Mouse (Mus musculus): ENCODE measurements around the gene Crim1. TPM values are rescaled to one million over a fixed set of nuclear protein-coding genes. Genes with fewer than 3 reads are reported as not detected.
A peak's percentile ranks its signal among the peaks of the same experiment; 100 is the strongest.

The Crim1 gene
- polyA plus RNA-seq, 1 experiment, result 7.1 TPM

- Histone ChIP-seq H3K79me3 (ENCODE audit: low read depth) (peaks cover 18% of the 10 kb centered on the region), H3K36me3 (ENCODE audit: control insufficient read depth, insufficient read depth) (no peaks in the 10 kb centered on the region), H3ac (ENCODE audit: control insufficient read depth, insufficient read length, low read depth) (no peak overlapping the region), H3K4me3 (ENCODE audit: insufficient read depth, poor library complexity, severe bottlenecking) (no peak overlapping the region), H3K27me3 (ENCODE audit: control insufficient read depth, insufficient read depth, insufficient read length) (no peaks in the 10 kb centered on the region), H3K79me2 (ENCODE audit: control insufficient read depth, insufficient read depth) (peaks cover 33% of the 10 kb centered on the region)
- no peak for TF ChIP-seq USF1 (IDR thresholded peaks at IDR 0.05; ENCODE audit: low read depth)
- TF ChIP-seq MYOD1 (IDR thresholded peaks at IDR 0.05; ENCODE audit: control insufficient read depth, insufficient read length, low read depth), result no peak
- no peak for TF ChIP-seq CEBPB (IDR thresholded peaks at IDR 0.05; ENCODE audit: low read depth)
- no peak for TF ChIP-seq CTCF (IDR thresholded peaks at IDR 0.05; ENCODE audit: control insufficient read depth, insufficient read depth, insufficient read length)
- TF ChIP-seq FOSL1 (IDR thresholded peaks at IDR 0.05; ENCODE audit: insufficient read depth, low read length, poor library complexity, severe bottlenecking), result no peak
- TF ChIP-seq MAX (IDR thresholded peaks at IDR 0.05), result no peak
- no peak for TF ChIP-seq MYOG (IDR thresholded peaks at IDR 0.05; ENCODE audit: control insufficient read depth, extremely low read depth, insufficient read length)
Observed at GRCm38 (mm10) chr17:78198820-78199219, 1.2 kb upstream of the Crim1 start.

- Histone ChIP-seq H3K4me3 (ENCODE audit: insufficient read depth, poor library complexity, severe bottlenecking) (no peak overlapping the region), H3K36me3 (ENCODE audit: control insufficient read depth, insufficient read depth) (no peaks in the 10 kb centered on the region), H3ac (ENCODE audit: control insufficient read depth, insufficient read length, low read depth) (no peak overlapping the region), H3K79me3 (ENCODE audit: low read depth) (peaks cover 20% of the 10 kb centered on the region), H3K27me3 (ENCODE audit: control insufficient read depth, insufficient read depth, insufficient read length) (no peaks in the 10 kb centered on the region), H3K79me2 (ENCODE audit: control insufficient read depth, insufficient read depth) (peaks cover 37% of the 10 kb centered on the region)
- TF ChIP-seq CTCF (IDR thresholded peaks at IDR 0.05; ENCODE audit: control insufficient read depth, insufficient read depth, insufficient read length) (no peak), MYOG (IDR thresholded peaks at IDR 0.05; ENCODE audit: control insufficient read depth, extremely low read depth, insufficient read length) (no peak), CEBPB (IDR thresholded peaks at IDR 0.05; ENCODE audit: low read depth) (no peak), MAX (IDR thresholded peaks at IDR 0.05) (no peak), FOSL1 (IDR thresholded peaks at IDR 0.05; ENCODE audit: insufficient read depth, low read length, poor library complexity, severe bottlenecking) (no peak), USF1 (IDR thresholded peaks at IDR 0.05; ENCODE audit: low read depth) (no peak), MYOD1 (IDR thresholded peaks at IDR 0.05; ENCODE audit: control insufficient read depth, insufficient read length, low read depth) (no peak)
Observed at GRCm38 (mm10) chr17:78199231-78199625, 820 bp upstream of the Crim1 start.

GRCm38 (mm10) chr17:78200561-78201220, 643 bp downstream of the Crim1 start:
- peaks cover 52% of the 10 kb centered on the region for H3K79me2 ChIP-seq (ENCODE audit: control insufficient read depth, insufficient read depth)
- no peak for TF ChIP-seq CTCF (IDR thresholded peaks at IDR 0.05; ENCODE audit: control insufficient read depth, insufficient read depth, insufficient read length)
- no peak for TF ChIP-seq FOSL1 (IDR thresholded peaks at IDR 0.05; ENCODE audit: insufficient read depth, low read length, poor library complexity, severe bottlenecking)
- no peak for TF ChIP-seq CEBPB (IDR thresholded peaks at IDR 0.05; ENCODE audit: low read depth)
- TF ChIP-seq MYOD1 (IDR thresholded peaks at IDR 0.05; ENCODE audit: control insufficient read depth, insufficient read length, low read depth), result no peak
- TF ChIP-seq MAX (IDR thresholded peaks at IDR 0.05), result no peak
- no peak for TF ChIP-seq USF1 (IDR thresholded peaks at IDR 0.05; ENCODE audit: low read depth)
- no peak for TF ChIP-seq MYOG (IDR thresholded peaks at IDR 0.05; ENCODE audit: control insufficient read depth, extremely low read depth, insufficient read length)
- peaks cover 22% of the 10 kb centered on the region for H3K79me3 ChIP-seq (ENCODE audit: low read depth)
- peak overlapping the region; percentile 93 for H3ac ChIP-seq (ENCODE audit: control insufficient read depth, insufficient read length, low read depth)
- no peaks in the 10 kb centered on the region for H3K27me3 ChIP-seq (ENCODE audit: control insufficient read depth, insufficient read depth, insufficient read length)
- peak overlapping the region; percentile 57 for H3K4me3 ChIP-seq (ENCODE audit: insufficient read depth, poor library complexity, severe bottlenecking)
- H3K36me3 ChIP-seq (ENCODE audit: control insufficient read depth, insufficient read depth), result no peaks in the 10 kb centered on the region

GRCm38 (mm10) chr17:78201221-78202058, 1.4 kb downstream of the Crim1 start:
- no peaks in the 10 kb centered on the region for H3K36me3 ChIP-seq (ENCODE audit: control insufficient read depth, insufficient read depth)
- H3K79me2 ChIP-seq (ENCODE audit: control insufficient read depth, insufficient read depth), result peaks cover 59% of the 10 kb centered on the region
- H3ac ChIP-seq (ENCODE audit: control insufficient read depth, insufficient read length, low read depth), result peak overlapping the region; percentile 93
- no peaks in the 10 kb centered on the region for H3K27me3 ChIP-seq (ENCODE audit: control insufficient read depth, insufficient read depth, insufficient read length)
- peaks cover 22% of the 10 kb centered on the region for H3K79me3 ChIP-seq (ENCODE audit: low read depth)
- H3K4me3 ChIP-seq (ENCODE audit: insufficient read depth, poor library complexity, severe bottlenecking), result peak overlapping the region; percentile 57
- no peak for TF ChIP-seq MAX (IDR thresholded peaks at IDR 0.05)
- TF ChIP-seq USF1 (IDR thresholded peaks at IDR 0.05; ENCODE audit: low read depth), result no peak

- H3K79me3 ChIP-seq (ENCODE audit: low read depth), result peaks cover 27% of the 10 kb centered on the region
- H3K4me3 ChIP-seq (ENCODE audit: insufficient read depth, poor library complexity, severe bottlenecking), result peak overlapping the region; percentile 57
- H3K36me3 ChIP-seq (ENCODE audit: control insufficient read depth, insufficient read depth), result no peaks in the 10 kb centered on the region
- no peaks in the 10 kb centered on the region for H3K27me3 ChIP-seq (ENCODE audit: control insufficient read depth, insufficient read depth, insufficient read length)
- TF ChIP-seq FOSL1 (IDR thresholded peaks at IDR 0.05; ENCODE audit: insufficient read depth, low read length, poor library complexity, severe bottlenecking) (no peak), MYOG (IDR thresholded peaks at IDR 0.05; ENCODE audit: control insufficient read depth, extremely low read depth, insufficient read length) (no peak), MYOD1 (IDR thresholded peaks at IDR 0.05; ENCODE audit: control insufficient read depth, insufficient read length, low read depth) (no peak)
- H3K79me2 ChIP-seq (ENCODE audit: control insufficient read depth, insufficient read depth), result peaks cover 67% of the 10 kb centered on the region
- H3ac ChIP-seq (ENCODE audit: control insufficient read depth, insufficient read length, low read depth), result peak overlapping the region; percentile 52
Observed at GRCm38 (mm10) chr17:78202221-78202620, 2.2 kb downstream of the Crim1 start.

Data from C2C12 (cell line).